Mouse (Mus musculus) heart, postnatal 25 days (tissue): ENCODE data around the gene Rxfp4. TPM values are rescaled to one million over a fixed set of nuclear protein-coding genes. Genes with fewer than 3 reads are reported as not detected.

Source experiments
- DNase-seq: peaks from one replicate; pipeline ENCODE4 v3.0.0; 2022; ENCODE audit warnings: low spot score
- intact Hi-C: fragments of 180-260 bp; cut with DNase I; formaldehyde crosslinking; loops from one replicate; pipeline ENCODE4 v1.15.1; 2025
- total RNA-seq, 2 experiments: library from RNA; stranded (reverse); gene quantifications; 2 replicates each; pipeline ENCODE4 v1.2.3; 2021

The Rxfp4 gene
- total RNA-seq, 2 experiments from 2014 or later: not detected

GRCm38 (mm10) chr3:88653516-88654370 lies 801 bp upstream of the Rxfp4 start:
- DNase-seq: no peak
- intact Hi-C loops: no loop called here

GRCm38 (mm10) chr3:88651669-88652618 lies 998 bp downstream of the Rxfp4 start:
- no peak for DNase-seq
- intact Hi-C loops: no loop called here

GRCm38 (mm10) chr3:88650713-88651504 lies 2.0 kb downstream of the Rxfp4 start:
- intact Hi-C loops: no loop called here
- DNase-seq: no peak

GRCm38 (mm10) chr3:88649967-88650366 lies 3.0 kb downstream of the Rxfp4 start:
- DNase-seq: no peak
- intact Hi-C loops: no loop called here

GRCm38 (mm10) chr3:88649186-88649585 lies 3.8 kb downstream of the Rxfp4 start:
- intact Hi-C loops: no loop called here

GRCm38 (mm10) chr3:88648452-88649168 lies 4.3 kb downstream of the Rxfp4 start:
- DNase-seq: no peak
- intact Hi-C loops: no loop called here

More at GRCm38 (mm10) chr3:88649186-88649585, 3.8 kb downstream of the Rxfp4 start:
- no peak for DNase-seq

- no peak for DNase-seq
- intact Hi-C loops: no loop called here
Observed at GRCm38 (mm10) chr3:88647779-88648413, 5.0 kb downstream of the Rxfp4 start.

- intact Hi-C loops: no loop called here
Observed at GRCm38 (mm10) chr3:88647076-88647475, 5.9 kb downstream of the Rxfp4 start.

GRCm38 (mm10) chr3:88646426-88646995 lies 6.4 kb downstream of the Rxfp4 start:
- intact Hi-C loops: no loop called here

More at GRCm38 (mm10) chr3:88647076-88647475, 5.9 kb downstream of the Rxfp4 start:
- no peak for DNase-seq

GRCm38 (mm10) chr3:88645937-88646336 lies 7.0 kb downstream of the Rxfp4 start:
- intact Hi-C loops: no loop called here
- DNase-seq: no peak

More at GRCm38 (mm10) chr3:88646426-88646995, 6.4 kb downstream of the Rxfp4 start:
- no peak for DNase-seq

GRCm38 (mm10) chr3:88643078-88643477 lies 9.9 kb downstream of the Rxfp4 start:
- intact Hi-C loops: no loop called here
- no peak for DNase-seq

GRCm38 (mm10) chr3:88640676-88641075 lies 12.3 kb downstream of the Rxfp4 start:
- DNase-seq: no peak
- intact Hi-C loops: loop anchor here (2.0 kb wide), 1 partner anchor 34 kb away; no protein-coding TSS in a partner anchor

GRCm38 (mm10) chr3:88639239-88639638 lies 13.7 kb downstream of the Rxfp4 start:
- no peak for DNase-seq
- intact Hi-C loops: no loop called here

- DNase-seq: no peak
- intact Hi-C loops: no loop called here
Observed at GRCm38 (mm10) chr3:88637134-88637533, 15.8 kb downstream of the Rxfp4 start.

GRCm38 (mm10) chr3:88636555-88636986 lies 16.4 kb downstream of the Rxfp4 start:
- no peak for DNase-seq
- intact Hi-C loops: no loop called here

- intact Hi-C loops: no loop called here
- no peak for DNase-seq
Observed at GRCm38 (mm10) chr3:88635506-88636275, 17.3 kb downstream of the Rxfp4 start.

GRCm38 (mm10) chr3:88633056-88633455 lies 19.9 kb downstream of the Rxfp4 start:
- DNase-seq: no peak
- intact Hi-C loops: loop anchor here (2.0 kb wide), 1 partner anchor 26 kb away; no protein-coding TSS in a partner anchor
